Mouse (Mus musculus) left cerebral cortex, postnatal 10 days (tissue): ENCODE measurements at regions not wholly inside any gene's neighbourhood (a gene's known extent, or its start where the extent isn't known, plus 50 kb on each side); places are given as distances from the start of the nearest gene placed in this dataset.

Source experiments
- DNase-seq, 2 experiments: peaks; one replicate each; pipeline ENCODE4 v3.0.0; 2021 to 2022; ENCODE audit warnings: low spot score in 2 of 2, mixed read lengths in 1 of 2; ENCODE audit errors: extremely low spot score in 1 of 2
- intact Hi-C: fragments of 180-260 bp; cut with DNase I; formaldehyde crosslinking; loops from one replicate; pipeline ENCODE4 v1.15.1; 2025

DNA sequence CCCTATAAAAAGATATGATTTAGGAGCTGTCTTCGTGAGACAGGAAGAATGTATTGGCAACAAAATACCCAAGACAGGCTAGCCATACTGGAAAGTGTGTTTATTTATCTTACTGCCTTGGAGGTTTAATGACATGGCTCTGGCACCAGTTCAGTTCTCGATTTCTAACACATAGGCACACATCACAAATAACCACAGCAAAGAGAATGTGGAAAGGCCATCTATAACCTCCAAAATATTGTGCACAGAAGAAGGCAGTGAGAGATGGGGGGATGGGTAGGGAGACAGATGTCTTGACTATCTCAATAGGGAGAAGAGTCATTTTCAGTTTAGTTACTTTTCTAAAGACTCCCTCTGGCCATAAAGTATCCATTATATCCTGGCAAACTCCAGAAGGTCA lies 90.5 kb downstream of the Minar1 start:
- intact Hi-C loops, result no loop called here
- DNase-seq, result no peak

DNA sequence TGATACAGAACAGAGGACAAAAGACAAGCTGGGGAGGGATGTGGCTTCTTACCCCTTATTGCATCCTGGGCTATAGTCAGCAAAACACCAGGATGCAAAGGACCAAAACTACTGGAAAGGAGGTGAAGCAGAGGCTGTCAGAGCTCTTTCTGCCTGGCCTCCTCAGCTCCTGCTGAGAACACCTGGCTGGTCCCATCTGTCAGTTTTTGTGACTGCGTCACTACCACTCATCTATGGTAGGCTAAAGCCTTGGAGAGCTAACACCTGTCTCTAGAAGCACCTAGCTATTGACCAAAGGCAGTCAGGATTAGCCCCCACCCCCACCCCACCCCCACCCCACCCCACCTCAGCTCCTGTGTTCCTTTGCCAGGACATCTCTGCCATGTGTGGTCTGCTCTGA lies 98.8 kb downstream of the Minar1 start:
- DNase-seq, result no peak
- intact Hi-C loops, result no loop called here

DNA sequence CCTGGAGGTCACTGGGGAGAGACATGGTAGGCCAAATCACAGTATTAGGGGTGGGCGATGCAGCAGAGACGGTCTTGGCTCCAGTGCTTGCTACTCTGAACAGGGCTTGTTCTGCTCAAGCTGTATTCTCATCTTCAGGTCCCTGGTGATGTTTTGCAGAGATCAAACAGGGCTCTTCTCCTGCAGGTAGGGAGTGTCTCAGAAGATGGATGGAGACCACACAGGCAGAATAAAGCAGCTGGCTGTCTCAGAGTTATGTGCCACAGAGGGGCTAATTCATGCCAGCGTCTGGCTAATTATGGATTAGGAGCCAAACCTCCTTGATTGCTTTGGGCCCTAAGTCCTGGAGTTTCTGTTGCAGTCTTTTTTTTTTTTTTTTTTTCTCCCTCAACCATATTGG lies 99.2 kb downstream of the Minar1 start:
- intact Hi-C loops, result no loop called here
- no peak for DNase-seq

DNA sequence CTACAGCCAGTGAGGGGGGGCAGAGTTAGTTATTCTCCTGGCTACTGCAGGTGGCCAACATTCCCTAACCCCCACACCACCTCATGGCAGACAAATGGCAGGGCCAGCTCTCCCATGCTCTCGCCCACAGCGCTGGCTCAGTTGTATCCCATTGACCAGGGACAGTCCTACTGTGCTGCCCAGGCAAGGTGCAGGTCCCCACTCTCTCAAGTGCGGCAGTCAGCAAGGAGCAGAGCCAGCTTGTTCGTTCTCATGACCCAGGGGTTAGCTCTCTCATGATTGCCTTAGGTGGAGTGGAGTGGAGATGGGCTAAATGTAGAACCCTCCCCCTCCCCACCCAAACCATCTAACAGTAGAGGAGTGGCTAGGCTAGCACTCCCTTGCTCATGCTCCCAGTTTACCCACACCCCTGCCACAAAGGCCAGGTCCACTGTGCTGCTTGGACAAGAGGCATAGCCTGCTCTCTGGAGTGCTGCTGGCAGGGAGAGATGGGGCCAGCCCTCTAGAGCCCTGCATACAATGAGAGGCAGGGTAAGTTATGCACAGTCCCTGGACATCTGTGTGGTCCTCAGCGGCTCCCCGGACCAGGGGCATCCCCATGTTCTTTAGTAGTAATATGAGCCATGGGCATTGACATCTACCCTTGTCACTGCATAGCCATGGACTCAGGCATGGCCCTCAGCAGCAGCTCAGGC lies 114.4 kb downstream of the Minar1 start:
- intact Hi-C loops, result no loop called here
- no peak for DNase-seq

DNA sequence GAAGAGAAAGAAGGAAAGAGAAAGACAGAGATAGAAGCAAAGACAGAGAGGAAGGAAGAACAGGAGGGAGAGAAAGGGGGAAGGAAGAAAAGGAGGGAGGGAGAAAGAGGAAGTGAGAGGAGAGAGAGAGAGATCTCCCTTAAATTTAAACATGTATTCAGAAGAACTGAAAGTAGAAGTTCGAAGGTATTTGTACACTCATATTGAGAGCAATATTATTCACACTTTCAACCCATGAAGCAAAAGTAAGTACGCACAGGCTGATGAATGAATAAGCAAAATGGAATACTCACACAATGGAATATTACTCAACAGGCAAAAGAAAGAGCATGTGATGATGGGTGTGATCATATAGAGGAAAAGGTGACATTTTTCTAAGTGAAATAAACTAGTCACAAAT lies 120.8 kb downstream of the Minar1 start:
- DNase-seq, result no peak
- intact Hi-C loops, result no loop called here

DNA sequence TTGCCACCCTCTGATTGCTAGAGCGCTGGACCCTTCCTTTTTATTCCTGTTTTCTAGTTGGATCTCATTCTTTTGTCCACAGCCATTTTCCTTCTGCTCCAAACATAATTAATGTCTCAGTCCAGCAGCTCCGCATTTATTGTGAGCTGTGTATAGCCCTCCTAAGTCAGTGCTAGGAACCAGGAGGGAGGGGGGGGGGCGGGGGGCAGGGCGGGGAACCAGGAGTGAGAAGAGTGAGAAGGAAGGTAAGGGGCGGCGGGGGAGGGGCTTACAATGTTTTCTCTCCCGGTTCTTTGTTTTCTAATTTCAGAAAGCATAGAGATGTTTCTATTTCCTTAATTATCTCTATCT lies 125.6 kb downstream of the Minar1 start:
- no peak for DNase-seq
- intact Hi-C loops, result no loop called here

DNA sequence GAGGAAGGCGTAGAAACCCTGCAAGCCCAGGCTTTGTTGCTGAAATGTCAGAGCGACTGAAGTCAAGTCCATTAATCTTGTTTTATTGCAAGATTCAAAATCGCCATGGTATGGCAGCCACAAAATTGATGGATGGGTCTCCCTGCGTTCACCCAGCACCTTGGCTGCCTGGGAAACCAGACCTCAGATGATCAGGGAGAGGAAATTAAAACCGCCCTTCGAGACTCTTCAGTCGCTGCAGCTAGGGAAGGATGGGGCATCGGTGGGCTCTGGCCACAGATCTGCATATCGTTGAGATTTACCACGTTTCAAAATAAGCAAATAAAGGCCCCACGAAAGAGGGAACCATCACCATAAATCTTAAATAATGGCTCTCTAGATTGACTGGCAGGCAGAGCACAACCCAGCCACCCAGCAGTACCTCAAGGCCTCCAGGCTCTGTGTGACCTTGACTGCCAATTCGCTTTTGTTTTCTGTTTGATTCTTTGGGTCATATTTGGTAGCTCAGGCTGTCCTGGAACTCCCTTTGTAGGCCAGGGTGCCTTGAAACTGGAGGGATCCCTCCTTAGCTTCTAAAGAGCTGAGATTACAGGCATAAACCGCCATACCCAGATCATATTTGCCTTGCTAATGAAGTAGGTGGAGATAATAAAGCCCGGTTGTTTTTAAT lies 126.1 kb downstream of the Minar1 start:
- no peak for DNase-seq
- intact Hi-C loops, result no loop called here

DNA sequence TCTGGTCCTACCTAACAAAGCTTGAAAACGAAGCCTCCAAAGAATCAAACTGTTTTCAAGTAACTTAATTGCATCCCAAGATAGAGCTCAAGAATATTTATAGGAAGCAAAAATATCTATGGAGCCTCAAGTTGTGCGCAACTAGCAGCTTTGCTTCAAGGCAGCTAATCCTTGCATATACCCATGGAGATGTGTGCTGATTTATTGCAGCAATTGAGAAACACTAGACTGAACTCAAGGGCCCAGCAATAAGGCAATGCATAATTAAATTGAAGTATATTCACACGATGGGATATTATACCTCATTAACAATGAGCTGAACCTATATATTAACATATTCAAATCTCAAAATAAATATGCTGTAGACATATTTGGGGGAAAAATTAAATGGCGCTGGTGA lies 135.3 kb downstream of the Minar1 start:
- intact Hi-C loops, result no loop called here

DNA sequence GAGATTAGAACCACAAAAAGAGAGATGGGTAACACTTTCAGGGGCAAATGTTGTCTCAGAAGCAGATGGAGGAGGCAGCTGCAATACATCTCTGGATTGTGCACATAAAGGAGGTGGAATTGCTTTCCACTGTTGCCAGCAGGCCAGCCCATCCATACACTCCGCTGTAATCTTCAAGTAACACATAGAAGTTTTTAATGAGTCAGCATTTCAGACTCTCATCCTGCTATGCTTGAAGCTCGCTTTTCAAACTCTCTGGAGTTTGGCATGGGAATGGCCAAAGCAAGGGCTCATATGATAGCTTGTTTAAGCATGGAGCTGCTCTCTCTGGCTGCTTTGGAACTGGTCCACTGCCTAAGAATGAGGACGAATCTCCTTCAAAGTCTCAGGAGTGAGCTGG lies 143.5 kb downstream of the Minar1 start:
- intact Hi-C loops, result no loop called here
- DNase-seq, result no peak

More for the DNA sequence above, 135.3 kb downstream of the Minar1 start:
- DNase-seq, result no peak

DNA sequence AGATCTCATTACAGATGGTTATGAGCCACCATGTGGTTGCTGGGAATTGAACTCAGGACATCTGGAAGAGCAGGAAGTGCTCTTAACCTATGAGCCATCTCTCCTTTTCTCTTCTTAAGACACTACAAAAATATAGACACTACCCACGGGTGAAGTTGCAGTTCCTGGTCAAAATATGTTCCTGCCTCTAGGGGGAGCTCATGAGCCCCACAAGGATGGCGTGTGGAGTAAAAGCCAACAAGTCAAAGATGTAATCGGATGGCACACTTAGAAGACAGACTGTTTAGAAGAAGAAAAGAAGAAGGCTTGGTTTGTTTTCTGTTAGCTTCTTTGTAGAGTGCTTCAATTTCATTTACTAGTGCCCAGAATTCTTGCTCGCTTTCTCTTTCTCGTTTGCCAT lies 161.7 kb downstream of the Minar1 start:
- DNase-seq, result peak in 1 of 2 experiments; percentile 11
- intact Hi-C loops, result loop anchor here (5.0 kb wide), 1 partner anchor 211 kb away; no protein-coding TSS in a partner anchor

DNA sequence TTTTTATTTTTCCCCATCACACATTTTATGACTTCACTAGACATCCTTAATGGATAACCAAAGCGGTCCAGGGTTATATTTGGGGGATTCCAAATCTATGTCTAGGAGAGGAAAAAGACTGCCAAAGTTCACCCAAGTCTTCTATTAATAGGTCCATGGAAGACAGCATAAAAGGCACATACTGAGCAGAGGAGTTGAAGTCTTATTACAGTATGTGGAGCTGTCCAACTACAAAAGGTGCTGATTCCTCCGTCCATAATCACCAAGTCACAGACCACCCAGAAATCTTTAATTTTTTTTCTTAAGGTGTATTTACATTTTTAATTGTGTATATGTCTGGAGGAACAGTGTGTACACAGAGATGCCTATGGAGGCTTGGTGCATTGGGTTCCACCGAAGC lies 166.3 kb downstream of the Minar1 start:
- intact Hi-C loops, result loop anchor here (5.0 kb wide), 1 partner anchor 166 kb away; the partner anchor contains the start of gene Minar1
- no peak for DNase-seq

DNA sequence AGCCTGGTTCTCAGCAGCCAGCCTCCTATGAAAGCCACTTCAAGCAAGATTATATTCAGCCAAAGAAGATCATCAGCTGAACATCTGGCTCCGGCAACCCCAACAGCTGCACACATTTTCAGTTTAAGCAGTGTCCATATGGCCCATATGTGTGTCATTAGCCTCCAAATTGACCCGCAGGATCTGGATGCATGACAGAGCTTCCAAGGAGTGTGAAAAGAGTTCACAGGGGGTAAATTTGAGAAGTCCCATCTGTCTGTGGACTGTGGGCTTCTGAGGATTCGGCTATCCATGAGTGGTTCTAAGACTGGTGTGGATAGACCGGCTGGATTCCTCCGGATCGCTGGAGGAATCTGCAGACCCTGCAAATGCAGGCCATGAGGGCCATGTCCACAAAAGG lies 173.3 kb downstream of the Minar1 start:
- intact Hi-C loops, result no loop called here
- no peak for DNase-seq
